Mouse (Mus musculus): ENCODE measurements around the gene Prnp. TPM values are rescaled to one million over a fixed set of nuclear protein-coding genes. Genes with fewer than 3 reads are reported as not detected.
A peak's percentile ranks its signal among the peaks of the same experiment; 100 is the strongest.

Prnp gene
- total RNA-seq, 2 experiments from 2014 or later: 81.6 to 88.1 TPM

- intact Hi-C loops (cut with DNase I): no loop called here
- no peak for DNase-seq
Measured at GRCm38 (mm10) chr2:131945225-131945624, 35.5 kb downstream of the Prnp start.

DNA sequence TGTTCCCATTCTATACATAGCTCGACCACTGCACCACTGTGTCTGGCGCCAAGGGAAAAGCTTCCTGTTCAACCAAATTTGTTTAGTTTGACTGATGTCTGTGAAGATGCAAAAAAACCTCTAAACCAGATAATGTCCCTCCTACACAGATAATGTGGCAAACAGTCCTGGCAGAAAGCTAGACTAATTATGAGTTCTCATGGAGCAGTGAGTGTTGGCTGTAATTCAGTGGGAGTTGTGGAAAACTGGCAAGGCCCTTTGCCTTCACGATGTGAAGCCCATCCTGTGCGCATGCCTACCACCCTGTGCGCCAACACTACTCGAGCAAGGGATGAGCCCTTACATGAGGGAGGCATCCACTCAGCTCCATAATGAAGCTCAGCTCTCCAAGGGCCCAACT, 36.0 kb downstream of the Prnp start:
- peak in 1 of 2 experiments; percentile 0 for DNase-seq
- intact Hi-C loops (cut with DNase I): no loop called here

DNA sequence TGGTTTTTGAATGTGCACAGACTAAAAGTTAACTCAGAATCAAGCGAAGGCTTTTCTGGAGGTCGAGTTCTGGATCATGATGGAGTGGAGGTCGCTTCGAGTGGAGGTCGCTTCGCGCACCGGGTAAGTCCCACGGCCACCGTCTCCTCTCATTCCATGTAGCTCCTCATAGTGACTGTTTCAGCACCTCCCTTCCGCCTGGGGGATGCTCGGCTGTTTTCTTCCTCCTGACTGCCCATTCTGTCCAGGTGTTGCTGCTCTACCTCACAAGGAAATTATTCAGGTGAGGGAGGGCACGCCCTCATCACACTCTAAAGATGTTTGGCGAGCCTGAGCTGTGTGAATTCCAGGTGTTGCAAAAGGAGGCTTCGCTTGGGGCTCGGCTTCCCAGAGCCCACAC, 36.6 kb downstream of the Prnp start:
- DNase-seq: no peak

DNA sequence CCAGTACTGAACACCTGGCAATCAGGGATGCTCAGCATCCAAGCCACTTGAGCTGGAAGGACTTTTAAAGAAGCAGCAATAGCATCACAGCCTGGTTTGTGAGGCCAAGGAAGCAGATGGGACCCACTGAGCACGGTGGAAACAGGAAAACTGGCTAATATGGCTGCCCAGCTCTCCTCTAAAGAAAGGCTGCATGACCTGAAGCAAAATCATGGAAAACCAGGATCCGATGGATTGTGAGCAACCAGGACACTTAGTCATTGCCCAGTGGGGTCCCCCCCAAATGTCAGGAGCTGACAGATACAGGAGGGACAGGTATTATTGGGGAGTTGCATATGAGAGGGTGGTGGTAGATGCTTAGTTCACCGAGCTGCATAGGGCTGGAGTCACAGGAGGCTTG, 38.4 kb downstream of the Prnp start:
- intact Hi-C loops (cut with DNase I): loop anchor here (2.0 kb wide), 1 partner anchor 127 kb away; no protein-coding TSS in a partner anchor
- DNase-seq: no peak

More for the DNA sequence above, 36.6 kb downstream of the Prnp start:
- intact Hi-C loops (cut with DNase I): no loop called here

DNA sequence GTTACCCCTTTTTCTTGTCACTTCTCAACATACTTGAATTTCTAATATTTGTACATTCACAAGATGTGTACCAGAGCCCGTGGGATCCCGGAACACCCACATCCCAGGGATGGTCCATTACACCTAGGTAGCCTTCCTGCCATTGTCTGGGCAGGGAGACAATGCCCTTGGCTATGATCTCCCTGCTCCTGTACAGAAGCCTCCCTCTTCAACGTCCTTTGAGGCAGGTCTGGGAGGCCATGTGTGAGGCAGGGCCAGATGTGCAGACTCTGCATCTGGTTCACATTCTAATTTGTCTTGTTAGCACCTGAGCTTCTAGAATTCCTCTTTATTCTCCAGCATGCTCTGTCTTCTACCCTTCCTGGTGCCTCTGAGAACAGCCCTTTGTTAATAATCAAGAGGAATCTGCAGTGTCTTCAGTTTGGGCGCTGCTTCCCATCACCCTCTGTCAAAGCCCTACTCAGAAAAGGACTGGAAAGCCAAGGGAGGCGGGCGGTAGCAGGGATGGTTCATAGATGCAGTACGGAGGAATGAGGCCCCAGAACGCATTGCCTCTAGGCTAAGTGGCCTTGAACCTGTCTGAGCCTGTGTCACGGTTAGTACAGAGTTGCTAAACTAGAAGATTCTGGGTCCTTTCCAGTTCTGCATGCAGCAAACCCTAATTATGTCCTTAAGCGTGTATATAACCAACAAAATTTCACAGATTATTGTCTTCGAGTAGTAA, 39.4 kb downstream of the Prnp start:
- intact Hi-C loops (cut with DNase I): loop anchor here (2.0 kb wide), 1 partner anchor 128 kb away; no protein-coding TSS in a partner anchor
- DNase-seq: no peak

DNA sequence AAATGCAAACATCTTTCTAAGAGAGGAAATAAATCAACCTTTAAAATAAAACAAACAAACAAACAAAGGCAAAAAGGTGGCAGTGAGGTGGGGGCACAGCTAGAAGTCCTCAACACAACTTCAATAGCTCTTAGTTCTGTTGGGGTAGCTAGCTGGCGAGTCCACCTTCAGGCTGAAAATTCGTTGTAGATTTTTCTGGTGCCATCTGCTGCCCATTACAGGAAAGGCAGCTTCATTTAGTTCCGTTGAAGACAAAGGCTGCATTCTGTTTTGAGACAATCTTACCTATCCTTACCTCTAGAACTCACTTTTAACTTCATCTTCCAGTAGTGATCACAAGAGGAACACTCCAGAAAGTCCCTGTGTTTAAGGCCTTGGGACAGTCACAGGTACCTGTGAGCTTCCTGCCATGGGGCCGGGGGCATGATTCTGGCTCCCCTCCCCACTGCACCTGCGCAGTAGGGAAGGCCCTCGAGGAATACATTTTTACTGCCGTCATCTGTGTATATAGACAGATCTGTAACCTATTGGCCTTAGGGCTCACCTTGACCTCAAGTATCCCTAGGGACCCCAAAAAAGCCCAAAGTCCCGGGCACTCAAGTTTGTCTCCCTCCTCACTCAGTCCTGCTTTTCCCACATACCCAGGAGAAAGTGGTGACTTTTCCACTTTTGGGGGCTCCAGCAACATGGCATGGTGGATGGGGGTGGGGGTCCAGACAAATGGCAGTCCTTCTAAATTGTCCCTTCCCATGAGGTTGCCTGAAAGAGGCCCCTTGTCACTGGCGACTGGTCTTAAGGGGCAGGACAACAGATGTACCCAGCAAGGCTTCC, 40.3 kb downstream of the Prnp start:
- peak; percentile 53 to 70 for DNase-seq
- intact Hi-C loops (cut with DNase I): loop anchor here (2.0 to 5.0 kb wide), 2 partner anchors 129 to 388 kb away; partner anchors contain the start of gene Adra1d

- intact Hi-C loops (cut with DNase I): loop anchor here (5.0 kb wide), 1 partner anchor 388 kb away; the partner anchor contains the start of gene Adra1d
- peak in 1 of 2 experiments; percentile 35 for DNase-seq
Measured at GRCm38 (mm10) chr2:131950598-131951095, 40.9 kb downstream of the Prnp start, which contains the start of gene Prnd. TSS of gene Prnd (plus strand) at chr2:131950861.

DNA sequence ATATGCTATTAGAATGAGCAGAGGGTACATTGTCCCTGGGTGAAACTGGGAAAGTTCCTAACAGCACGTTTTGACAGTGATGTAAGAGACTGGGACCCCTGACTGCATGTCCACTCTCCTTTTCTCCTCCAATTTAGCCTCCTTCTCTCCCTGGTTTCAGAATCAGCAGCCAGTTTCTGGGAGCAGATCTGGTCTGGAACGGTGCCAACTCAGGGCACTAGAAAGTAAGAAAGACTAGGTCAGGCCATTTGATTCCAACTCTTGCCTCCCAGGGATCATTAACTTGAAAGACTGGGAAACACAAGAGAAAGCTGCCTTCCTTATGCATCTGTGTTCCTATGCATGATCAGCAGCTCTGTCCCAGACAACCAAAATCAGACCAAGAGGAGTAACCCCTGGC, 42.7 kb downstream of the Prnp start:
- intact Hi-C loops (cut with DNase I): loop anchor here (5.0 kb wide), 1 partner anchor 390 kb away; the partner anchor contains the start of gene Adra1d
- DNase-seq: no peak

DNA sequence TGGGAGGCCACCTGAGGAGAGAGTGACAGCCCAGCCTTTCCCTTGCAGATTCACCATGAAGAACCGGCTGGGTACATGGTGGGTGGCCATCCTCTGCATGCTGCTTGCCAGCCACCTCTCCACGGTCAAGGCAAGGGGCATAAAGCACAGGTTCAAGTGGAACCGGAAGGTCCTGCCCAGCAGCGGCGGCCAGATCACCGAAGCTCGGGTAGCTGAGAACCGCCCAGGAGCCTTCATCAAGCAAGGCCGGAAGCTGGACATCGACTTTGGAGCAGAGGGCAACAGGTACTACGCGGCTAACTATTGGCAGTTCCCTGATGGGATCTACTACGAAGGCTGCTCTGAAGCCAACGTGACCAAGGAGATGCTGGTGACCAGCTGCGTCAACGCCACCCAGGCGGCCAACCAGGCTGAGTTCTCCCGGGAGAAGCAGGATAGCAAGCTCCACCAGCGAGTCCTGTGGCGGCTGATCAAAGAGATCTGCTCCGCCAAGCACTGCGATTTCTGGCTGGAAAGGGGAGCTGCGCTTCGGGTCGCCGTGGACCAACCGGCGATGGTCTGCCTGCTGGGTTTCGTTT, 43.3 kb downstream of the Prnp start:
- intact Hi-C loops (cut with DNase I): loop anchor here (5.0 kb wide), 1 partner anchor 391 kb away; the partner anchor contains the start of gene Adra1d
- DNase-seq: peak in 1 of 2 experiments; percentile 27

GRCm38 (mm10) chr2:131953711-131954110, 44.0 kb downstream of the Prnp start:
- no peak for DNase-seq
- intact Hi-C loops (cut with DNase I): loop anchor here (5.0 kb wide), 1 partner anchor 391 kb away; the partner anchor contains the start of gene Adra1d

GRCm38 (mm10) chr2:131954835-131955234, 45.1 kb downstream of the Prnp start:
- intact Hi-C loops (cut with DNase I): loop anchor here (5.0 kb wide), 1 partner anchor 393 kb away; the partner anchor contains the start of gene Adra1d
- peak in 1 of 2 experiments; percentile 50 for DNase-seq

- DNase-seq: peak; percentile 35 to 43
- intact Hi-C loops (cut with DNase I): no loop called here
Measured at GRCm38 (mm10) chr2:131955264-131955663, 45.5 kb downstream of the Prnp start.

GRCm38 (mm10) chr2:131956336-131957256, 46.9 kb downstream of the Prnp start:
- intact Hi-C loops (cut with DNase I): no loop called here
- DNase-seq: no peak

DNA sequence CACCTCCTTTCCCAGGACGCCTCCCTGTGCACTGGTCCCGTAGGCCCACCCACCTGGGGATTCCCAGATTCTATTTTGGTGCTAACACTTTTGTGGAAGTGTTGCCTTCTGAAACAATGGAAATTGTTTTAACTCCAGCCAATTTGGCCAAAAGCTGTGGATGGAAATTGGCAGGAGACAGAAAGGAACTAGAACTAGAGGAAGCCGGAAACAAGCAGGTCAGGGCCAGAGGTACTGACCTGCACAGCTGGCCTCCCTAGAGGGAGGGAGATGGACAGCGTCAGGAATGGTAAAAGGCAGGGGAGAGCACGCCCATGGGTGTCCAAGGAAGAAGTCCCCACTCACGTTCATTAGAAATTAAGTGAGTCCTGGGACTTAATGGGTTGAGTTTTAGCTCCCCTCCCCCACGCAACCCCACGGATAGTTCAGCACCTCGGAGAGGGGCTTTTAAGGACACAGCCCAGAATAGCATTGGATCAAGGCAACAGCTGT, 48.0 kb downstream of the Prnp start:
- intact Hi-C loops (cut with DNase I): loop anchor here (2.0 kb wide), 1 partner anchor 21 kb away; no protein-coding TSS in a partner anchor
- peak; percentile 34 to 48 for DNase-seq

DNA sequence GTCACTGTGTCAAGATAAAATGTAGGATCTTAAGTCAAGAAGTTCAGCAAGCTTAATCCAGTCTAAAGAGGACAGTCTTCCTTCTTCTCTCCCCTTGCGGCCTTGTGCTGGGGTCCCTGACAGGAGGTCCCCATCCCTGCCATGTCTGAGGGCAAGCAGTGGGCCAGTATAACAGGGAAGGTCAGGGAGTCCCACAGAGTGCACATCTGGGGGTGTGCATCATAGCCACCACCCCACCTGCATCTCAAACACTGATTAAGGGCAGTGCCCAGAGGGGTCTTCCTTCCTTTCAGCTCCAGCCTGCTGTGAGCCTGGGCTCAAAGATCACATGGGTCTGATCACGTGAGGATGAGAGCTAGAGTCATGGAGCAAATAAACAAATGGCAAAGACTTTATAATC, 51.9 kb downstream of the Prnp start:
- no peak for DNase-seq
- intact Hi-C loops (cut with DNase I): no loop called here

DNA sequence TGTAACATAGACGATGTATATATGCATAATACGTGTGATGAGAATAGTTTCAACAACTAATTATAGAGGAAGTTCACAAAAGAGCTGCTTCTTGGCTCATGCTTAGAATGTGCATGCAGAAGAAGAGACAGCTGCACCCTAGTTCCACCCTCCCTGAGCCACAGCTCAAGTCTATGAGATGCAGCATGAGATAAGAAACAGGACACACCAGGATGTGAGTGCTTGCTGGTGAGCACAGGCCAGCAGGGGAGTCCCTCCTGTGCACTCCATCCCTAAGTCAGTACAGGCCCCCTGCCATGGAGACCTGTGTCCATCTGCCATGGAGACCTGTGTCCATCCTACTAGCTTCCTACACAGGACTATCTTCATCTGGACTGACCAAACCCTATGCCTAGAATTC, 60.9 kb downstream of the Prnp start:
- no peak for DNase-seq
- intact Hi-C loops (cut with DNase I): no loop called here

GRCm38 (mm10) chr2:131971098-131971497, 61.4 kb downstream of the Prnp start:
- no peak for DNase-seq
- intact Hi-C loops (cut with DNase I): no loop called here

- intact Hi-C loops (cut with DNase I): no loop called here
- no peak for DNase-seq
Measured at GRCm38 (mm10) chr2:131976663-131977062, 66.9 kb downstream of the Prnp start.

- intact Hi-C loops (cut with DNase I): loop anchor here (10.0 kb wide), 1 partner anchor 504 kb away; no protein-coding TSS in a partner anchor
- DNase-seq: peak; percentile 50 to 53
Measured at GRCm38 (mm10) chr2:131980866-131981265, 71.1 kb downstream of the Prnp start.
